16 mouse cellular contexts compared by ENCODE assay signal in the genomic region with DNA sequence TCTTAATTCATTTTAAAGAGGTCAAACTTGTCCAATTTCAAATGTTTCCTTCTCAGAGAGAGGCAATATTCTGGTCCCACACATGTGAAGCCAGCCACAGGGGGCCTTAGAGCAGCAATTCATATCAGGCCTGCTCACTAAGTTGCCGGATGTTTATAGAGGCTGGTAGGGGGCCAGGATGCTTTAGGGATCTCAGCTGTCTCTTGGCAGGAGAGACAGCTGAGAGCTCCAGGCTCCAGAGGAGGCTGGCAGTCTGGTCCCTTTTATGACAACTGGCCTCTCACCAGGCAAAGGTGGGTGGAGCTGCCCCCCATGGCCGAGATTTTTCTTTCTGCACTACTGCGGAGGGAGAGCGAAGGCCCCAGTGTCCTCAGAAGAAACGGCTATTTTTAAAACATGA. TPM values are rescaled to one million over a fixed set of nuclear protein-coding genes. Genes with fewer than 3 reads are reported as not detected.
A peak's percentile ranks its signal among the peaks of the same experiment; 100 is the strongest.
DNase-seq lines count a peak whose midpoint lies in the region; ATAC-seq and TF ChIP-seq lines count a peak whose summit lies in the region.
"Had no signal": no experiment of that assay in that cellular context is flagged by ENCODE, and none has a peak within 500 bp of the region (broad histone marks: within the 10 kb centered on the region; RNA-seq: fewer than 3 reads in every experiment).

No protein-coding gene starts in this region.

- H3K27me3 ChIP-seq in ES-Bruce4 (ENCODE audit: control insufficient read depth, insufficient read depth, low read length, poor library complexity, severe bottlenecking), result no peaks in the 10 kb centered on the region
- H3K27me3 ChIP-seq in limb, embryonic 15.5 days, result no peaks in the 10 kb centered on the region
- H3K27me3 ChIP-seq in liver, embryonic 11.5 days (replicated peaks; ENCODE audit: control insufficient read depth, insufficient read depth, low read length), result no peaks in the 10 kb centered on the region
- H3K27me3 ChIP-seq: kidney, embryonic 15.5 days had no signal

- peaks cover 7% of the 10 kb centered on the region for H3K4me1 ChIP-seq in ES-Bruce4 (ENCODE audit: control insufficient read depth, insufficient read depth, low read length)
- H3K4me1 ChIP-seq in limb, embryonic 15.5 days, result no peaks in the 10 kb centered on the region
- H3K4me1 ChIP-seq in liver, embryonic 11.5 days (replicated peaks; ENCODE audit: control insufficient read depth, insufficient read depth, low read length), result no peaks in the 10 kb centered on the region

- TF ChIP-seq EP300 in ES-Bruce4 (IDR thresholded peaks at IDR 0.05; ENCODE audit: insufficient read depth, low read depth, low read length), result no peak

- 0 out of 2 replicates have a peak, but pooled peaks have one; percentile 30 for ATAC-seq in limb, embryonic 15.5 days (ENCODE audit: insufficient number of reproducible peaks, low FRiP score, low TSS enrichment, low read depth)
- ATAC-seq in liver, embryonic 11.5 days (replicated peaks; ENCODE audit: low FRiP score), result no peak
- ATAC-seq: forebrain, postnatal 0 days had no signal

- no peak for TF ChIP-seq CTCF in ES-Bruce4 (IDR thresholded peaks at IDR 0.05; ENCODE audit: low read depth, low read length)

- no peak overlapping the region for H3K4me3 ChIP-seq in ES-Bruce4 (ENCODE audit: low read depth, low read length)
- no peak overlapping the region for H3K4me3 ChIP-seq in limb, embryonic 15.5 days
- H3K4me3 ChIP-seq in liver, embryonic 11.5 days (ENCODE audit: low read depth, low read length), result no peak overlapping the region
- H3K4me3 ChIP-seq: heart, embryonic 10.5 days; kidney, embryonic 15.5 days had no signal

- 30% methylated on average over 5 of the region's 5 CpGs for WGBS in limb, embryonic 15.5 days
- WGBS in liver, embryonic 11.5 days, result 50% methylated on average over 5 of the region's 5 CpGs

- DNase-seq in embryo, embryonic 10.5 days (ENCODE audit: low spot score), result peak; percentile 14
- DNase-seq in embryo, embryonic 10 days (ENCODE audit: low spot score), result no peak
- DNase-seq in kidney, postnatal 4 days, result peak; percentile 41 to 48
- no peak for DNase-seq in kidney, adult 11 months
- DNase-seq in urinary bladder, postnatal 14 days (ENCODE audit: low spot score), result no peak
- no peak for DNase-seq in liver, embryonic 11.5 days (ENCODE audit: low spot score)
- DNase-seq: forebrain, postnatal 0 days; heart, postnatal 4 days; liver had no signal

- TF ChIP-seq POLR2A in ES-Bruce4 (IDR thresholded peaks at IDR 0.05; ENCODE audit: insufficient read depth, low read length), result no peak

- H3K4me2 ChIP-seq in limb, embryonic 15.5 days, result no peak overlapping the region
- H3K4me2 ChIP-seq in liver, embryonic 11.5 days, result no peak overlapping the region
- H3K4me2 ChIP-seq: kidney, embryonic 15.5 days had no signal

- no peaks in the 10 kb centered on the region for H3K9me3 ChIP-seq in ES-Bruce4 (replicated peaks; ENCODE audit: control insufficient read depth, insufficient read depth, low read length, poor library complexity, severe bottlenecking)
- H3K9me3 ChIP-seq in limb, embryonic 15.5 days, result no peaks in the 10 kb centered on the region
- no peaks in the 10 kb centered on the region for H3K9me3 ChIP-seq in liver, embryonic 11.5 days (ENCODE audit: control insufficient read depth, low read length)
- H3K9me3 ChIP-seq: G1E; heart, embryonic 10.5 days; kidney, embryonic 15.5 days had no signal

- no peak overlapping the region for H3K9ac ChIP-seq in ES-Bruce4 (ENCODE audit: low read depth, poor library complexity, severe bottlenecking)
- no peak overlapping the region for H3K9ac ChIP-seq in limb, embryonic 15.5 days
- no peak overlapping the region for H3K9ac ChIP-seq in liver, embryonic 11.5 days (ENCODE audit: low read depth, low read length)
- H3K9ac ChIP-seq: forebrain, postnatal 0 days; kidney, embryonic 15.5 days had no signal

- H3K36me3 ChIP-seq in ES-Bruce4 (ENCODE audit: control insufficient read depth, insufficient read depth, low read length, poor library complexity, severe bottlenecking), result no peaks in the 10 kb centered on the region
- no peaks in the 10 kb centered on the region for H3K36me3 ChIP-seq in limb, embryonic 15.5 days
- H3K36me3 ChIP-seq in liver, embryonic 11.5 days (ENCODE audit: control insufficient read depth, insufficient read depth, low read length), result no peaks in the 10 kb centered on the region
- H3K36me3 ChIP-seq: G1E; heart, embryonic 10.5 days; kidney, embryonic 15.5 days had no signal

- peak overlapping the region; percentile 9; the same call in 1 of the 2 replicates for H3K27ac ChIP-seq in ES-Bruce4 (ENCODE audit: insufficient read depth, low read length)
- no peak overlapping the region for H3K27ac ChIP-seq in limb, embryonic 15.5 days
- H3K27ac ChIP-seq in liver, embryonic 11.5 days (ENCODE audit: low read depth, low read length), result no peak overlapping the region
- H3K27ac ChIP-seq: heart, embryonic 10.5 days; kidney, embryonic 15.5 days had no signal

RNA-seq across cellular contexts. Expression of a gene that starts 22.9 kb away (rescaled TPM):
- not detected in 2 replicates for polyA plus RNA-seq in ES-Bruce4 (2011; ENCODE audit: insufficient read depth, insufficient read length, low read depth, missing spikeins)
- polyA plus RNA-seq in limb, embryonic 15.5 days (2015; fragmentation: Nextera tagmentation; extraction: Ambion mirVana), result 0.05 TPM in 1 of 2 replicates, not detected in the other
- not detected in 2 replicates for polyA plus RNA-seq in liver, embryonic 11.5 days (2014; fragmentation: Nextera tagmentation; extraction: Ambion mirVana)
- polyA plus RNA-seq: G1E; heart, embryonic 10.5 days; kidney, embryonic 15.5 days; neural tube, embryonic 11.5 days had no signal

RNA-seq across cellular contexts. Expression of a gene that starts 23.5 kb away (rescaled TPM):
- polyA plus RNA-seq in ES-Bruce4 (2011; ENCODE audit: insufficient read depth, insufficient read length, low read depth, missing spikeins), result 16.8 and 19.9 TPM in 2 replicates
- polyA plus RNA-seq in limb, embryonic 15.5 days (2015; fragmentation: Nextera tagmentation; extraction: Ambion mirVana), result 0.10 and 0.30 TPM in 2 replicates
- not detected in 2 replicates for polyA plus RNA-seq in liver, embryonic 11.5 days (2014; fragmentation: Nextera tagmentation; extraction: Ambion mirVana)
- polyA plus RNA-seq: forebrain, postnatal 0 days; G1E; heart, embryonic 10.5 days; neural tube, embryonic 11.5 days; testis, adult 2 months had no signal

Comparison
In these comparisons a context has a peak if more than half of its experiments do, and no peak if none do; other contexts are left out.
1. DNase-seq: peak in embryo, embryonic 10.5 days (single experiment) and kidney, postnatal 4 days (2 of 2); none in embryo, embryonic 10 days (single experiment), kidney, adult 11 months (single experiment), urinary bladder, postnatal 14 days (single experiment) and liver, embryonic 11.5 days (single experiment).
2. RNA of a gene that starts 23.5 kb away (polyA plus RNA-seq): 16.8 to 19.9 TPM in ES-Bruce4; 0.10 to 0.30 TPM in limb, embryonic 15.5 days and not detected in liver, embryonic 11.5 days; every median in the first group is over 10 times any median in the second.